Mouse (Mus musculus): ENCODE data around the gene Hoxb7. TPM values are rescaled to one million over a fixed set of nuclear protein-coding genes. Genes with fewer than 3 reads are reported as not detected.
A peak's percentile ranks its signal among the peaks of the same experiment; 100 is the strongest.

The Hoxb7 gene
- total RNA-seq, 2 experiments from 2014 or later = 0.47 to 0.56 TPM

DNA sequence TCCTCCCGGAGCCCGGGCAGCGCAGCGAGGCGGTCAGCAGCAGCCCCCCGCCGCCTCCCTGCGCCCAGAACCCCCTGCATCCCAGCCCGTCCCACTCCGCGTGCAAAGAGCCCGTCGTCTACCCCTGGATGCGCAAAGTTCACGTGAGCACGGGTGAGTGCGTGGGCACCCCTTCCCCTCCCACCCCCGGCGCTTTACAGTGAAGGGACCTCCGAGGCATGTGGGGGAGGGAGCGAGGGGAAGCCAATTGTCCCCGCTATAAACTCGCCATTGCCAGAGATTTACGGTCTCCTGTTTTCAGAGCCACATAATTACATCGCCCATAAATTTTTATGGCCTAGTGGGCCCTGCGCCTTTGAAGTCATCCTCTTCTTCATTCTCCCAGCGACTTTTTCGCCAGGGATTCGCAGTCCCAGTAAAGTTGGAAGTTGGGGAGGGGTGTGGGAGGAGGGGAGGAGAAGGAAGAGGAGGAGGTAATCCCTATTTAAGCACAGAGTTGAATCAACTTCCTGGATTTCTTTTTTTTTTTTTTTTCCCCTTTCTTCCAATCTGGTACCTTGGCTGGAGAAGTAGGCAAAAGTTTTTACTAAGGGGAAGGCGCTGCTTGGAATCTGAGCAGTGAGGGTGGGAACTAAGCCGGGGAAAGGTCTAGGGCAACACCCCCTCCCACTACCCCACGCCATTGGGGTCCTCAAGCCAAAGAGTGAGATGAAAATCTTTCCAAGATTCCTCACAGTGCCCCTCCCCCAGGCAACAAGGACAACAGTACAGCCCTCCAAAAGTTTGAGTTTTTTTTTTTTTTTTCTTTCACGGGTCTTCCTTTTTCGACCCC is 32.9 kb downstream of the Hoxb7 start:
- TF ChIP-seq CTCF (IDR thresholded peaks at IDR 0.05) = no peak
- no peak for DNase-seq
- peak overlapping the region; percentile 78 for H3K27ac ChIP-seq
- peak overlapping the region; percentile 75 for H3K4me3 ChIP-seq
- intact Hi-C loops (cut with DNase I) = no loop called here

DNA sequence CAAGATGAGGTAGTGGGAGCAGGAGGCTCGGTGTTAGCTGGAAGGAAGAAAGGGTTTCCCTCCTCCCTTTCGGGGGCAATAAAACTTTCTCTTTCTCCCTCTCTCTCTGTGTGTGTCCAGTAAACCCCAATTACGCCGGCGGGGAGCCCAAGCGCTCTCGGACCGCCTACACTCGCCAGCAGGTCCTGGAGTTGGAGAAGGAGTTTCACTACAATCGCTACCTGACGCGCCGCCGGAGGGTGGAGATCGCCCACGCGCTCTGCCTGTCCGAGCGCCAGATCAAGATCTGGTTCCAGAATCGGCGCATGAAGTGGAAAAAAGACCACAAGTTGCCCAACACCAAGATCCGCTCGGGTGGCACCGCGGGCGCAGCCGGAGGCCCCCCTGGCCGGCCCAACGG is 33.5 kb downstream of the Hoxb7 start:
- DNase-seq = no peak
- Histone ChIP-seq H3K27ac (peak overlapping the region; percentile 38; the same call in 1 of the 2 replicates), H3K4me3 (peak overlapping the region; percentile 75)
- no peak for TF ChIP-seq CTCF (IDR thresholded peaks at IDR 0.05)
- intact Hi-C loops (cut with DNase I) = no loop called here

DNA sequence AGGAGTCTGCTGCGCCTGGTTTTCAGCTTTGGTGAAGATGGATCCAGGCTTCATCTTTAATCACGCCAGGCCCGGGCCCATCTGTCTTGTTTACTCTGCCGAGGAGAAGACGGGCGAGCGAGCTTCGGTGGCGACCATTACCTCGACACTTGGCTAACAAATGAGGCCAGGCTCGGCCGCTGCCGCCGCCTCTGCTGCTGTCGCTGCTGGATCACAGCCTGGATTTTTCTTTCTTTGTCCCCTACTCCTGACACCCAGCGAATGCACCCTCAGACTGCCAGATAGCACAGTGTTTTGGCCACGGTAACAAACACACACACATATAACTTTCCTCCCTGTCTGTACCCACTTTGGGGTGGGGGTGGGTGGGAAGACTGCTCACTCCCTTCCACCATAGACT is 34.3 kb downstream of the Hoxb7 start:
- no peak for DNase-seq
- Histone ChIP-seq H3K4me3 (no peak overlapping the region), H3K27ac (no peak overlapping the region)
- intact Hi-C loops (cut with DNase I) = no loop called here
- no peak for TF ChIP-seq CTCF (IDR thresholded peaks at IDR 0.05)

DNA sequence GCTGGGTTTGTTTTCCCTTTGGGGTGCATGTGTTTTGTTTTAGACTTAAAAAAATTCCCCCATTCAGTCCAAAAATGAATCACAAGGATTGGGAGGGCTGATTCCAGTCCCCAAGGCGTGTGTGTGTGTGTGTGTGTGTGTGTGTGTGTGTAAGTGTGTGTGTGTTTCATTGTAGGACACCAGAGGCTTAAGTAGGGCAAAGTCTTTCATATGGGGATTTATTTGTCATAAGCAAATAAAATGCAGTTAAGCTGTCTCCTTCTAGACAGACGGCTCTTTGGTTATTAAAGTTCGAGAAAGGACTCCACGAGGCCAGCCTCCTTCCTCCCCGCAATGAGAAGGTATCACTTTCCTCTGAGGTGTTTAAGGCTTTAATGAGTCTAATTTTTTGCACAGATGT is 35.4 kb downstream of the Hoxb7 start:
- no peak for TF ChIP-seq CTCF (IDR thresholded peaks at IDR 0.05)
- intact Hi-C loops (cut with DNase I) = no loop called here
- Histone ChIP-seq H3K27ac (no peak overlapping the region), H3K4me3 (no peak overlapping the region)
- DNase-seq = no peak

DNA sequence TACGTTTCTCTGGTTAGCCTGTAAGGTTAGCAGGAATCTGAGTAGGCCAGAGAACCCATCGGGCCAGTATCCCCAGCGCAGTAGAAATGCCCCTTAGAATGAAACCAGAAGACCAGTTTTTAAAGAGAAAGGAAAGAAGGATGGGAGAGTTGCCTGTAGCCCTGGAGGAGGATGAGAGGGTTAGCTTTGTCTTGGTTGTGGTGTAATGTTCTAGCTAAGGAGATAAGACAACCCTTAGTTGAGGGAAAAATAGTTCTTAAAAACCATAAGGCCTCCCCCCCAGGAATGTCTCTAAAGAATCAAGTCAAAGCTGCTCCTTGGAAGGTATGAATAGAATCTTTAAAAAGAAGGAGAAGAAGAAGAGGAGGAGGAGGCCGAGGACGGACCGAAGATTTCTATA is 36.3 kb downstream of the Hoxb7 start:
- intact Hi-C loops (cut with DNase I) = no loop called here

DNA sequence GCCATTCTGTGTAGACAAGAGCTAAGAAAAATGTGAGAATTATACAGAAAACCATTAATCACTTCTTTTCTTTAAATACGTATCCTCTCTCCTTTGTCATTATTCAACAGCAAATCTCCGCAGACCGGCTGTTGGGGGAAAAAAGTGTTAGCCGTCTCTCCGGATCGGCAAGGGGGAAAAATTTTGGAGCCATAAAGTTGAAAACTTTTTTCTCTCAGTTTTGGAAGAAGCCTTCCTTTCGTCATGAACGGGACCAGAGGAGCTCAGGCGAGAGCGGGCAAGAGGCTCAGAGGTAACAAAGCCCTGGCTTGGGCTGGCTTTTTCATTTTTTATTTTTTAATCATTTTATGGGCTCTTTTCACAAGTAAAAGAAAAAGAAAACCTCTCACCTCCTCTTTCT is 36.7 kb downstream of the Hoxb7 start, which contains the start of gene Hoxb3:
Hoxb3 (plus strand) TSS at position 173 of the 400 bp plus-strand sequence.
- Histone ChIP-seq H3K27ac (no peak within 1 kb of the TSS), H3K4me3 (no peak within 1 kb of the TSS)
- intact Hi-C loops (cut with DNase I) = no loop called here
- TF ChIP-seq CTCF (IDR thresholded peaks at IDR 0.05) = no peak
- DNase-seq = no peak

More for the DNA sequence above, 36.3 kb downstream of the Hoxb7 start:
- no peak overlapping the region for H3K4me3 ChIP-seq
- H3K27ac ChIP-seq = no peak overlapping the region
- no peak for DNase-seq
- no peak for TF ChIP-seq CTCF (IDR thresholded peaks at IDR 0.05)

DNA sequence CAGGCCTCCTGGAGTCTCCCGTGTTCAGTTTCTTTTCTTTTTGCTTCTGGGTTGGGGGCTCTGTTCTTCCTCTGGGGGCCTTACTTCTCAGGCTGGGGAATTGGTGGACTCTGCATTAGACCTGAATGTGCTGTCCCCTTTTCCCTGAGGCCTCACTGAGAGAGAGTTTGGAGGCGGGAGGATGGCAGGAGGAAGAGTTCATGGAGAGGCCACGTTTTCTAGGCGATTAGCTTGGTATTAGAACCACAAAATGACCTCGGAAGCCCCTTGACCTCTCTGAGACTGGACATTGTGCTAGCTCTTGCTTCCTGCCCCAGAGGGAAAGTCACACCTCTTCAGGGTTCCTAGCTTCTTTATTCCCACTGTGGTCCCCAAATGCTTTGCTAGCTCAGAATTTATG is 37.7 kb downstream of the Hoxb7 start:
- H3K27ac ChIP-seq = no peak overlapping the region
- no peak for TF ChIP-seq CTCF (IDR thresholded peaks at IDR 0.05)

DNA sequence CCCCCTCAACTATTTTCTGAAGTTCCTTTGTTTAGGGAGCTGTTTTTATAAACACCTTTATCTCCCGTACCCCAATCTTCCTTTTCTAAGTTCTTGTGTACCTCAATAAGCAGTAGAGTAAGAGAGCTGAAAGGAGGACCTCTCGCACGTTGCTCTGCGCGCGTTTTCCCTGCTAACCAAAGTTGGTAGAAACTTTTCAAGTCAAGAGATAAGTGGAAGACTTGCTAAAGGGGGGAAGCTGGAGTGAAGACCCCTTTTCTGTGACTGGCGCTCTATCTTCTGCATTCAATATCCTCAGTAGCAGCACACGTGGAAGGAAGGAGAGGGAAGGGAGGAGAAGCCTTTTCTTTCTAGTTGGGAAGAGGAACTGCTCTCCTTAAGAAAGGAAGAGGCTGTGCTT is 38.5 kb downstream of the Hoxb7 start:
- no peak overlapping the region for H3K4me3 ChIP-seq
- H3K27ac ChIP-seq = no peak overlapping the region
- no peak for TF ChIP-seq CTCF (IDR thresholded peaks at IDR 0.05)
- intact Hi-C loops (cut with DNase I) = no loop called here
- no peak for DNase-seq

More for the DNA sequence above, 37.7 kb downstream of the Hoxb7 start:
- intact Hi-C loops (cut with DNase I) = no loop called here
- no peak overlapping the region for H3K4me3 ChIP-seq
- DNase-seq = no peak

DNA sequence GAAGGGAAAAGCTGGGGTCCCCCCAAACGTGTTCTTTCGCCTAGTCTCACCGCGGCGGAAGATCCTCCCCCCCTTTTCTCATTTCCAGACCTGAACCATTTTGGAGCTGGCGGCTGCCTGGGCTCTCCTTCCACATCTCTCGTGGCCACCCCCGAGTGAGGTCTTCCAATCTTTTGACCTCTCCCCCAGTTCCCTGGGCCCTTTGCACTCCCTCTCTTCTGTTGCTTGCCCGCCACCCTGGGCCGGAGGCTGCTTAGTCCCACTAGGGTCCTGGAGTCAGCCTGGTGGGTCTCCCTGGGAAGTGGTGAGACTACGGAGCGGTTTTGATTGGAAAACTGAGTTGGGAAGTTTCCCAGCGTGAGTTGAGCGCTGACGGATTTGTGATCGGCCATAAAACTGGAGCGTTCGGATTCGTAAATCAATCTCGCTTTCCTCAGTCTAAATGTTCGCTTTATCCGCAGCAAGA is 39.4 kb downstream of the Hoxb7 start:
- DNase-seq = no peak
- Histone ChIP-seq H3K4me3 (no peak overlapping the region), H3K27ac (no peak overlapping the region)
- intact Hi-C loops (cut with DNase I) = no loop called here
- no peak for TF ChIP-seq CTCF (IDR thresholded peaks at IDR 0.05)

DNA sequence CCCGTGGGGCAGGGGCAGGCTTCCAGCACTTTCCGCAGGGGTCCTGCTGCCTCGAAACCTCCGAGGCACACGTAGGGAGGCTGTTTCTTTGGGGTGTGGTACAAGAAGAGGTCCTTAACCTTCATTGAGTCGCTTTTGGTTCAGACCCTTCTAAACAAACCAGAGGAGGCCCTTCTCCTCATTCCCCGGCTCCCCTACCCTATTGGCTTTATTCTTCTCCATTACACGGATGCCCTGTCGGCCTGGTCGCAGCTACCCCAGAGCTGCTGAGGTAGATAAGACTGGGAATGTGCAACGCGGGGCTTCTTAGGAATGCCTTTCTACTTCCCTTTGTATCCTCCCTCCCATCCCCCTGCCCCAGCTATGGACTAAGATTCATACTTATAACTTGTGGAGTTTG is 40.3 kb downstream of the Hoxb7 start:
- H3K4me3 ChIP-seq = no peak overlapping the region
- no peak for TF ChIP-seq CTCF (IDR thresholded peaks at IDR 0.05)
- no peak for DNase-seq
- H3K27ac ChIP-seq = no peak overlapping the region
- intact Hi-C loops (cut with DNase I) = no loop called here

DNA sequence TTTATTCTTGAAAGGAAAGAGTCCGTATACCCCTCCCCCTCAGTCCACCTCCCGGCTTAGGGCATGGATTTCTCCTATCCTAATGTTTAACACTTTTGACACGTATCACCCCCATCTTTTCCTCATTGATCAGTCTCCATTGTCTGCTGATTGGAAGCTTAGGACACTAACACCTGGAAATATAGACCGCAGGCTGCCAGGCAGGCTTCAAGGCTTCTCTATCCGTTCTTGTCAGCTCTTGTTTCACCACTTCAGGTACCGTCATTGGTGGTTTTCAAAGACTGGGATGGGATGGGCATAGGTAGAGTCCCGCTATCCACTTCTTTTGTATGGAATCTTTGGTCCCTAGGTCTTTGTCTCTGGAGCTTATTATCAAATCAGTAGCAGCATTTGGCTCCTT is 40.7 kb downstream of the Hoxb7 start:
- intact Hi-C loops (cut with DNase I) = no loop called here
- DNase-seq = no peak
- Histone ChIP-seq H3K27ac (no peak overlapping the region), H3K4me3 (no peak overlapping the region)
- no peak for TF ChIP-seq CTCF (IDR thresholded peaks at IDR 0.05)

DNA sequence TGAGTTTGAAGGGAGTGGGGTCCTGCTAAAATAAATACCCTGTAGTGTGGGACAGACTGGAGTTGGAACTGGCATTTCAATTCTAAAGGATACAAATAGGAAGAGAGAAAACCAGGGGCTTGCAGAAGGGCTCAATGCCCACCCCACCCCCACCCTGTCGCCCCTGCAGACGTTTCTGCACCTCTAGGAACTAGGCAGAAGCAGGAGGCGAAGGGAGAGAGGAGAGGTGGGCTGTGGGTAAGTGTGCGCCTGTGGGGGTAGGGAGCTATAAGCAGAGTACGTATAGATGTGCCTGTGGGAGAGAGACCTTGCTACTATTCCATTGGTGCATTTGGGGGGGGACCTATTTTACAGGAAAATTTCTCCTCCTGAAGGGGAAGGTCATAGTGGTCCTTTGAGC is 41.3 kb downstream of the Hoxb7 start:
- intact Hi-C loops (cut with DNase I) = no loop called here
- no peak for TF ChIP-seq CTCF (IDR thresholded peaks at IDR 0.05)
- no peak overlapping the region for H3K27ac ChIP-seq
- H3K4me3 ChIP-seq = no peak overlapping the region
- no peak for DNase-seq

DNA sequence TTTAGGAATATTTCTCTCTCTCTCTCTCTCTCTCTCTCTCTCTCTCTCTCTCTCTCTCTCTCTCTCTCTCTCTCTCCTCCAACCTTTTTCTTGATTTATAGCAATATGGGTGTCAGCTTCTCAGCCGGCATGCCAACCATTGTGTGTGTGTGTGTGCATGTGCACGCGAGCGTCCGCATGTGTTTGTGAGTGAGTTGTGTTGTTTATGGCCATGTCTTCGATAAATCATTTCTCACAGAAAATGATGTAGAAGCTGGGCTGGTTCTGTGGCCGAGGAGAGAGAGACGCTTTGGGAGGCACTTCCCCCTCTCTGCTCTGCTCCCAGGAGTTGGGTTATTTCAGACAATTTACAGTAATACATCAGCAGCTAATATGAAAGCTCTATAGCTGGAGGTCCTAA is 42.2 kb downstream of the Hoxb7 start:
- intact Hi-C loops (cut with DNase I) = no loop called here
- DNase-seq = no peak
- Histone ChIP-seq H3K27ac (no peak overlapping the region), H3K4me3 (no peak overlapping the region)
- no peak for TF ChIP-seq CTCF (IDR thresholded peaks at IDR 0.05)

DNA sequence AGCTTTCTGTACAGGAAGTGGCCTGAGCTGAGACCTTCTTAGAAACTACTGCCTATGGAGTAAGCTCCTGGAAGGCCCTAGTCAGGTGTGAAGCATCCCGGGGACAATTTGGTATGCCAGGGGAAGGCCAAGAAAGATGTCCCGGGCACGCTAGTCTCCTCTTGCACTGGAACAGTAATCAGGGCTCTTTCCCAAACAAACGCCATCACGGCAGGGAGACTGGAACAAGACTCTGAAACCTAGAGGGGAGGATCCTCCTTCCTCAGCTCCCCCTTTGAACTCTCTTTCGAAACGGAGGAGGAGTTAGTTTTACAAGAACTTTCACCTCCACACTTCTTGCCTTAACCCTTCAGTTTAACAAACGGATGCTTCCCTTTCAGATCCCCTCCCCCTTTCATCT is 45.7 kb downstream of the Hoxb7 start:
- no peak overlapping the region for H3K27ac ChIP-seq
- intact Hi-C loops (cut with DNase I) = no loop called here
- no peak overlapping the region for H3K4me3 ChIP-seq
- no peak for TF ChIP-seq CTCF (IDR thresholded peaks at IDR 0.05)
- no peak for DNase-seq

All from gastrocnemius, adult 2 months (tissue).